Mouse (Mus musculus): ENCODE measurements around the gene Psmd12. TPM values are rescaled to one million over a fixed set of nuclear protein-coding genes. Genes with fewer than 3 reads are reported as not detected.
A peak's percentile ranks its signal among the peaks of the same experiment; 100 is the strongest.

The Psmd12 gene
- total RNA-seq, 2 experiments from 2014 or later: 65.9 to 69.3 TPM

DNA sequence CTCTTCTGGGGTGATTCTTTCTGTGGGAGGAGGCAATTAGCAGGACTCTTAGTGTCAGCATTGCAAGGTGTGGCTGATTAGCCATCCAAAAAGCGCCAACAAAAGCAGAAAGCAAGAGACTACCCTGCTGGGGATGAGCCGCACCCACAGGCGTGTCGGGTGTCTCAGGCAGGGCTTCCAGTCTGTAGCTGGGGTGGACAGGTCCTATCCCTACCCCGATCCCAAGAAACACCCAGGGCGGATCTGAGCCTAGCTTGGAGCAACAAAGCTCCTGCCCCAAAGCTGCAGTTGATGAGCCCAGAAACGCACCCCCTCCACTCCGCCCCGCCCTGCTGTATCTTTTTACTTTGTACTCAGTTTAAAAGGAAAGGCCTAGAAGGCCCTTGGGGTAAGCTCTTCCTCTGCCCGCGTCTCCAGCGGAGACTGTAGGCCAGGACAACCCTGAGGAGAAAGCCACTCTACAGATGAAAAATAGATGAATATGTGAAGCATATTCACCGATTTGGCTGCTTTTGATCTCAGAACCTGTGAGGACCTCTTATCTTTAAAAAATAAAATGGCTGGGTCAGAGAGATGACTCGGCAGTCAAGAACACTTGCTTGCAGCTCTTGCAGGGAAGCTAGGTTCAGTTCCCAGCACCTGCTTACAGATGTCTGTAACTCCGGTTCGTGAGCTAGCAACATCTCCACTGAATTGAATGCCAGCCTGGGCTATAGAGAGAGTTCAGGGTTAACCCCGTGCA, 29.9 kb upstream of the Psmd12 start:
- H3K4me3 ChIP-seq: no peak overlapping the region
- H3K27ac ChIP-seq: peak overlapping the region; percentile 23; the same call in 1 of the 2 replicates
- no peak for TF ChIP-seq CTCF (conservative IDR thresholded peaks at IDR 0.05)
- no peak for DNase-seq (ENCODE audit: low spot score in 2 of 2)

DNA sequence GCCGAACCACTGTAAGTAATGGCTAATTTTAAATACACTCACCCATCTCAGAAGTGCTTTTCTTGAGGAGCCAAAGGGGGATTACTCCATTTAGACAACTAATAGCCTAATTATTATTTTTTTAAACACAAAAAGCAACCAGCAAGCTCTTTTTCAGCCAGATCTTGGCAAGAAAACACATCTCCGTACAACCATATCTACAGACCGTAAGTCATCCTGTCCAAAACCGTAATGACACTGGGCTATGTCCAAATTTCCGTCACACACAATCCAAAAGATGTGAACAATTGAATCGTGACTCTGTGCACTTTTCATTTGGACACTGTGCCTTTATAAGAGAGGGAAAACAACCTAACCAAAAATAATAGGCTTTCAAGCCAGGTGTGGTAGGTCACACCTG, 29.2 kb upstream of the Psmd12 start:
- no peak for TF ChIP-seq CTCF (conservative IDR thresholded peaks at IDR 0.05)
- H3K27ac ChIP-seq: no peak overlapping the region
- DNase-seq (ENCODE audit: low spot score in 2 of 2): no peak
- H3K4me3 ChIP-seq: no peak overlapping the region

DNA sequence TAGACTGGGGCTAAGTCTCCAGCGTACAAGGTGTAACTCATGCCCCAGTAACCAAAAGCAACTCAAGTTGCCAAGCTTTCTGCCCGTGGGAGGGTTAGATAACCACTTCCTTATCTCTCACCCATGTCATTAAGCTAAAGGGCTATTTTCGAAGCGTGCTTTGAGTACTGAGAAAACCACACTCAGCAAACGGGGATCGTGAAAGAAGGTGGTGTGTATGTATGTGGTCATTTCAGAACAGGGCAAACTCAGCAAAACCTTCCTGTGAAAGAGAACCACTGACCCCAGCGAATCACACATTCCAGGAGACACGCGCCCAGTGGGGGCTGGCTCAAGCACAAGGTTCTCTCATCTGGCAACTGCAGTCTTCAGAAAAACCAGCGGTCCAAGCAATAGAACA, 28.2 kb upstream of the Psmd12 start:
- TF ChIP-seq CTCF (conservative IDR thresholded peaks at IDR 0.05): no peak
- DNase-seq (ENCODE audit: low spot score in 2 of 2): no peak
- H3K4me3 ChIP-seq: no peak overlapping the region
- H3K27ac ChIP-seq: no peak overlapping the region

DNA sequence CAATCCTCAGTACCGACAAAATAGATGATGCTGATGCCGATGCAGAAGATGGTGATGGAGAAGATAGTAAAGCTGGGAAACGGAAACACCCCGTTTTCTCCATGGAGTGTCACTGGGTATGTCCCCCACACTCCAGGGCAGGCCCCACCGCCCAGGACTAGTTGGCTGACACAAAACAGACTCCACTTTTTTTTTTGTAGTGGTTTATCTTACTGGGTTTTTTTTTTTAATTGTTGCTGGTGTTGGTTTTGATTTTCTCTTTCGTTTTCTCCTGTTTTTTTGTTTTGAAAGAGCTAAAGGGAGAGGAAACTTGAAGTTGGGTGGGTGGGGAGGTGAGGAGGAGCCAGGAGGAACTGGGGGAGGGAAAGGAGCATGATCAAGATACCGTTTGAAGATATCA, 27.2 kb upstream of the Psmd12 start:
- Histone ChIP-seq H3K4me3 (no peak overlapping the region), H3K27ac (no peak overlapping the region)
- no peak for DNase-seq (ENCODE audit: low spot score in 2 of 2)
- no peak for TF ChIP-seq CTCF (conservative IDR thresholded peaks at IDR 0.05)

DNA sequence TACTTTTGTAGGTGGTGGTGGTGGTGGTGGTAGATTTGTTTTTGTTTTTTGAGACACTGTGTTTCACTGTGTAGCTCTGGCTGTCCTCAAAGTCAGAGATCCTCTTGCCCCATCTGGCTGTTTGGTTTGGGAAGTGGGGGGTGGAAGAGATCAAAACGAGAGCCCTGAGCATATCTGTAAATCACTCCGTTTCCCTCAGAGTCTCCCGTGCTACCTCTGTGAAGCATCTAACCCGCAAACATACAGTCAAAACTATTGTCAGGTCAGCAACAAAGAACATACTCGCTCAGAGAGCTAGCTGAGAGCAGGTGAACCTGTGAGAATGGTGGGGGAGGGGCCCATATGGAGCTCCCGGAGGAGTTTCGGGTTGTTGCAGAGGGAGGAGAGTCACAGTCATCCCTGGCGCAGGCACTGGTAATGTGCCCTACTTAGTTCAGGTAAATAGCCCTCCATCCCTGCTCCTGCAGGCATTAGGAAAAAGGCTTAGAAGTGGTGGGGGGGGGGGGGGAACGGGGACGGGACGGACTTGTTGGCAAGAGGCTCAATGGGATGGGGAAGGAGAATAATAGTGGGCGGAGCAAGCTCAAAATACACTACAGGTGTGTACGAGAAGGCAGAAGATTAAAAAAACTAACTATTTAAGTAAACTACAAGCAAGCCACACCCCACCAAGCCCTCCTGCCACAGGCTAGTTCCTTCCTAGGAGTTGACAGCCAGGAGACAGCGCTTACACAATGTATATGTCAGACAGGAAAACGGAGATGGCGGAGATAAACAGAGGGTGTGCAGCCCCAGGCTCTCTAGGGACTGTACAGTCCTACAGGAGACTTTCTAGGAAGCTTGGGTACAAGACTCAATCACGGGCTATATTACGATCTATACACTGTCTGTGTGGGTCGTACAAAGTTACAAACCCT, 24.5 kb upstream of the Psmd12 start:
- Histone ChIP-seq H3K27ac (no peak overlapping the region), H3K4me3 (no peak overlapping the region)
- TF ChIP-seq CTCF (conservative IDR thresholded peaks at IDR 0.05): no peak
- no peak for DNase-seq (ENCODE audit: low spot score in 2 of 2)

DNA sequence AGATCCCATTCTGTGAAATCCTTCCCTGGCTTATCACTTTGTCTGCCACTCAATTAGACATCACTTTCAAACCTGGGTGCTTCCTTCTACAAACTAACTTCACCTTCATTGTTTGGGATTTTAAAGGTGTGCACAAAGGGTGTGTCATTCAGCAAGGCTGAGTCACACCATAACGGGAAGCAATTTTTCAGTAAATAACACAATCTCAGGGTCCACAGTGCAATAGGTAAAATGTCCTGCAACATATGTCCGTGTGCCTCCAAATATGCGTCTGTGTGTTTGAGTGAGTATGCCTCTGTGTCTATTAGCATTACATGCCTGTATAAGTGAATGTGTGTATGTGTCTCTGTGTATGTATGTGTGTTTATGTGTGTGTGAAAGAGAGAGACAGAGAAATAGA, 22.0 kb upstream of the Psmd12 start:
- no peak overlapping the region for H3K4me3 ChIP-seq
- TF ChIP-seq CTCF (conservative IDR thresholded peaks at IDR 0.05): no peak
- no peak overlapping the region for H3K27ac ChIP-seq
- no peak for DNase-seq (ENCODE audit: low spot score in 2 of 2)

DNA sequence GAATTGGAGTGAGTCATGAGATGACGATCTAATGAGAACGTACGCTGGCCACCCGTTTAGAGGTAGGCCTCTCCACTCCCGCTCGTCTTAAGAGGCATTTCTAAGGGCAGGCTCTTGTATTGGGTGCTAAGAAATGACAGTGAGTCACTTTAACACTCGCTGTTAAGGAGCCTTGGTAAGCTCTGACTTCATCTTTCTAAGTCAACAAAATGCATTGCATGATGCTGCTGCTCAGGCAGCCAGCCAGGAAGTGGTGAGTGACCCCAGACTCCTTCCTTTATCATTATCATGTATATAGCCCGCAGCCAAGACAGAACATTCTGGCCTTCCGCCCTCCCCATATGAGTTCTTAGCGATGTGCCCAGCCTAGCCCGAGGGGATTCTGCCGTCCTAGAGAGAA, 21.0 kb upstream of the Psmd12 start:
- no peak for DNase-seq (ENCODE audit: low spot score in 2 of 2)
- TF ChIP-seq CTCF (conservative IDR thresholded peaks at IDR 0.05): no peak
- Histone ChIP-seq H3K27ac (no peak overlapping the region), H3K4me3 (no peak overlapping the region)

DNA sequence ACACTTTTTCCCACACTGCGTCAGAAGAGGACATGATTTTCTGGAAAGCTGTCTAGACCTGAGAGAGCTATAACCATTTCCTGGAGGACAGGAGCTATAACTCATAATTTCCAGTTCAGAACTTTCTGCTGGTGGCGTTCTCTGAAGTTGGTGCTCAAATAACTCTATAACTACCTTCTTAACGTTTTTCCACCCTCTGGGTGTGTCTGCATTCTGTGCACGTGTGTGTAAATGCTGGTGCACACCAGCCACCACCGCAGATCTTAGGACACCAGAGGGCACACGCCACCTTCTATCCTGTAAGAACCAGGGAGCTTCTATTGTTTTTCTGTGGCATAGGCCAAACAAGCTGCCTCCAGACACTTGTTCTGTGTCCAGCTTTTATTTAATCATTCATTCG, 20.3 kb upstream of the Psmd12 start:
- DNase-seq (ENCODE audit: low spot score in 2 of 2): no peak
- no peak overlapping the region for H3K27ac ChIP-seq
- TF ChIP-seq CTCF (conservative IDR thresholded peaks at IDR 0.05): no peak
- no peak overlapping the region for H3K4me3 ChIP-seq

DNA sequence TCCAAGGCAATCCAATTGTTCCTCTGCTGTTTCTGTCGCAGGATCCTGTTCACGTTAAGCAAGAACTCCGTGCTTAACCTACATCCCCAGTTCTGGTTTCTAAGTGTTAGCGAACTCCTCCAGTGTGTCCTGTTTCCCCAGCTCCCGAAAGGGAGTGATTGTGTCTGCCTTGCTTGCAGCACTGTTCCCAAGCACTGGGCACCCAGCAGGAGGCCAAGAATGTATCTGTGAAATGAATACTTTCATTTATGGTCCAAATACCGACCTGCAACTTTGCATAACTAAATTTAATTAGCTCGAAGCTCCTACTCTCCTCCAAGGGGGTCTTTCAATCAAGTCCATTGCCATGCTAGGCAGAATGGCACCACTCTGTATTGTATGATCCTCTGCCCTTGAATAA, 19.5 kb upstream of the Psmd12 start:
- TF ChIP-seq CTCF (conservative IDR thresholded peaks at IDR 0.05): no peak
- H3K27ac ChIP-seq: no peak overlapping the region
- DNase-seq (ENCODE audit: low spot score in 2 of 2): no peak
- H3K4me3 ChIP-seq: no peak overlapping the region

DNA sequence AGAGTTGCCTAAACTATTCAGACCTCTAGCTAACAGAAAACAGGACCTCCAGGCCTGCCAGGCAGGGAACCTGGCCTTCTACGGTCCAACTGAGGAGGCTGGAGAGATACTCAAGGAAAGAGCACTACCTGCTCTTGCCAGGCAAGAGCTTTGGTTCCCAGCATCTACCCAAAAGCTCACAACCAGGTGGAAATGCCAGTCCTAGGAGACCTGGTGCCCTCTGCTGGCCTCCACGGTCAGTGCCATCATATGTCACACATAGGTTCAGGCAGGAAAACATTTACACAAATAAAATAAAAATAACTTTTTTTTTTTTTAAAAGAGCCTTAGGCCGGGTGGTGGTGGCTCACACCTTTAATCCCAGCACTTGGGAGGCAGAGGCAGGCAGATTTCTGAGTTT, 16.8 kb upstream of the Psmd12 start:
- H3K4me3 ChIP-seq: no peak overlapping the region
- H3K27ac ChIP-seq: no peak overlapping the region
- DNase-seq (ENCODE audit: low spot score in 2 of 2): no peak
- TF ChIP-seq CTCF (conservative IDR thresholded peaks at IDR 0.05): peak; percentile 57

DNA sequence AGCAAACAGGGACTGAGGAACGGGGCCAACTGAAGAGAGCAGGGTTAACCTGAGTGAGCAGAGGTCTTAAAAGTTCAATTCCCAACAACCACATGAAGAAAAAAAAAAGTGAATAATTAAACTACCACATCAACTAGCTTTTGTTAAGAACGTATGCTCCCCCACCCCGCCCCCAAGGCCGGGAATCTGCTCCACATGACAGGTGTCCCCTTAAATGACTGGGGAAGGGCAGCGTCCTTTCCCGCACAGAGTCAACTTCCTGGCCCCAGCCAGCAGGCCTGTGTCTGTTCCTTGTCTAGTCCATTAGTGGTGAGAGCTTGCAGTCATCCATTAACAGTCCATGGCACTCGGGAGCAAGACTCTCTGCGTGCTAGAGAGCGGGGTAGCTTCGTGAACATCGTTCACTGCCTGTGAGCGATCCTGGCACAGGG, 16.0 kb upstream of the Psmd12 start:
- TF ChIP-seq CTCF (conservative IDR thresholded peaks at IDR 0.05): no peak
- H3K27ac ChIP-seq: no peak overlapping the region; the same call in 1 of the 2 replicates
- no peak for DNase-seq (ENCODE audit: low spot score in 2 of 2)

DNA sequence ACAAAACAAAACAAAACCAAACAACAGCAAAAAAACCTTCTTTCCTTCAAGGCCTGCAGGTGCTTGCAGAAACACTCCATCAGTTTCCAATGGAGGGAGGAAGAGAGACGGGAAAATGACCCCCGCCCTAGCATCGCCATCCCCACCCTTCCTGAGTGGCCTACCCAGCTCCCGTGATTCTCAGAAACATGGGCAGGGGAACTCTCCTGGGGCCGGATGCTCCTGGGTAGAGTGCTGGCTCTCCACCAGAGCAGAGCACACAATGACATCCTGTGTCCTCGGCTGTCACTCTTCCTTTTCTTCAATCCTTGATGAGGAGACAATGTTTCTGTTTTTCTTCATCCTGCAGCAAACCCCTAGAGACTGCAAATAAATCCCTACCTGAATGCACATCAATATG, 15.1 kb upstream of the Psmd12 start:
- no peak for TF ChIP-seq CTCF (conservative IDR thresholded peaks at IDR 0.05)
- H3K27ac ChIP-seq: peak overlapping the region; percentile 14; the same call in 1 of the 2 replicates
- no peak overlapping the region for H3K4me3 ChIP-seq
- DNase-seq (ENCODE audit: low spot score in 2 of 2): no peak

More for the DNA sequence above, 16.0 kb upstream of the Psmd12 start:
- H3K4me3 ChIP-seq: no peak overlapping the region

DNA sequence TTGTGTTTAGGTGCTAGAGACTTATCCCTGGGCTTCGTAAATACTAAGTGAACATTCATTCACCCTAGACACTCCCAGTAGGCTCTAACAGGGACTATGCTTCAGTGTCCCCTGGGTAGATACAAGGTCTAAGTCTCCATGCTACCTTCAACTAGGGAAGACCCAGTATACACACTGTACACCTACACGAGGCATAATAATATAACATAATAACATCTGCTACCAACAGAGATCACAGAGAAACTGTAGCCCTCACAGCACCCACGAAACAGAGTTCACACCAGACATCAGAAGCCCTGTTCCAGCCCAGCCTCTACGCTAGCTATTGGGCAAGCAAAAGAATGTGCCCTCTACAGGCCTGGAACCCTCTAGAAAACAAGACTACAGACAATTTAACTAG, 14.2 kb upstream of the Psmd12 start:
- TF ChIP-seq CTCF (conservative IDR thresholded peaks at IDR 0.05): no peak
- DNase-seq (ENCODE audit: low spot score in 2 of 2): no peak
- H3K27ac ChIP-seq: no peak overlapping the region
- H3K4me3 ChIP-seq: no peak overlapping the region

Data from layer of hippocampus, adult 2 months (tissue).